Mouse (Mus musculus) lung, postnatal 0 days (tissue): ENCODE measurements around the gene 4930407I10Rik.

Experiments
- CTCF ChIP-seq: IDR thresholded peaks from 2 replicates; pipeline ENCODE4 v1.5.1; 2016; ENCODE audit warnings: antibody characterized with exemption, mild to moderate bottlenecking
- EP300 ChIP-seq: IDR thresholded peaks from 2 replicates; pipeline ENCODE4 v1.6.1; 2016; ENCODE audit warnings: antibody characterized with exemption, mild to moderate bottlenecking, control low read depth

DNA sequence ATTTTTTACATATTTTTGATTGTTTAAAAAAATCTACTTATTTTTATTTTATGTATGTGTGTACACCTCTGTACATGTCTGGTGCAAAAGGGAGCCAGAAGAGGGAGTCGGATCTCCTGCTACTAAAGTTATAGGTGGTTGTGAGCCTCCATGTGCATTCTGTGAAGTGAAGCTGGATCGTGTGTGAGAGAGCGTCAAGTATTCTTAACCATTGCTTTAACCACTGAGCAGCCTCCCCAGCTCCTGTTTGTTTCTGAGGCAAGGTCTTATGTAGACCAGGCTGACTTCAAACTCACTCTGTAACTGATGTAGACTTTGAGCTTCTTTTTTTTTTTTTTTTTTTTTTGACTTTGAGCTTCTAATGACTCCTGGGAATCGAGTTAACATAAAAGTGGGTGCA lies 41.5 kb upstream of the 4930407I10Rik start:
- no peak for TF ChIP-seq CTCF
- TF ChIP-seq EP300 = no peak
